Mouse (Mus musculus) lung, postnatal 4 days (tissue): ENCODE results near the gene Ovol2.

Source experiments
- DNase-seq, 2 experiments: peaks; one replicate each; pipeline ENCODE4 v3.0.0; 2021

Ovol2 gene

DNA sequence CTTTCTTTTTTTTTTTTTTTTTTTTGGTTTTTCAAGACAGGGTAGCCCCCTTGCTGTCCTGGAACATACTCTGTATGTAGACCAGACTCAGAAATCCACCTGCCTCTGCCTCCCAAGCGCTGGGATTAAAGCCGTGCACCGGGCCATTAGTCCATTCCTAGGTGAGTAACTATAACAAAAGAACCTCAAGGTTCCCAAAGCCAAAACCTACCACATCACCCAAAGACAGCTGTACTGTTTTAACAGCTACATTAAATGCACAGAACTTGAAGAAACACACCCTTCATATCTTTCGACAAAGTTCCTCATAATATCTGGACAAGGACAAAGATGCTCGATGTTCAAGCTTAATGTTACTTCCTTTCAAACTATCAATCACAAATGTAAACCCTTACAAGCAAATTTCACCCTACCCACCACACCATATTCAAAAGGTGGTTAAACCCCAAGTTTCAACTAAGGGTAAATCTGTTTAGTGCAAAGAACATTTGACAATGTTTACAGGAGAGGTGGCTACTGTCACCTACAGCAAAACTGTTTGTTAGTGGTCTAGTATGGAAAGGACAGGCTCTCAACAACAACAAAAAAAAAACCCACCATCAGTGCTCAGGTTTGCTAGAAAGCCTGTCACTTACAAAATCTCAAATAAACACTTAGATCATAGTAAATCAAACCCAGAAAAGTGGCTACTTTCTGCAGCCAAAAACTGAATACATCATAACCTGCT is 64.8 kb downstream of the Ovol2 start:
- no peak for DNase-seq

DNA sequence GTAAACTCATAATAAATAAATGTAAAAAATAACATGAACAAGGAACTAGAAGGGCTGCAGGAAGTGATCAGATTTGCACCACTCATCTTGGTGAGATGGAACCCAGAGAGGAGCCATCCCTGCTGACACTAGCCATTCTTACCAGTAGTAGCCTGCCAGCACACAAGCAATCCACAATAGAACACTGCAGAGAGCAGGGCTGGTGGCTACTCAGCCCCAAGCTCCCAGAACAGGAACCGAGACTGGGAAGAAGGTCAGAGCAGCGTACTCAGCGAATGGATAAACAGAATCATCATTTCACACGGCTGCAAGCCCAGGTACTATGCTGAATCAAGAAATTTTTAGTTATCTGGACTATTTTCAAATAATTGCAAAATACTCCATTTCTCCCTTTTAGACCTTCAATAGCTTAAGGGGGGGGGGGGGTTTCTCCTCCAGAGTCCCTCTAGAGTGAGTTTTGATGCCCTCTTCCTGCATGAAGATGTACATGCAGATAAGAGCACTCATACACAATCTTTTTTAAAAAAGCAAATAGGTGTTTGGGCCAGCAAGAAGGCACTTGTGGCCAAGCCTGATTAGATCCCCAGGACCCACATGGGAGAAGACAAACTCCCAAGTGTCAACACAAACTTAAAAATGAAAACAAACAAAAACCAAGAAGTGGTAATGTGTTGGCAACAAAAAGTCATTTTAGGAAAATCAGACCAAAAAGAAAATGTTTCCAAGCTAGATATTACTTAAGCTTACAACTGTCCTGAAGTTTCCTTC is 65.8 kb downstream of the Ovol2 start:
- peak in 1 of 2 experiments; percentile 24 for DNase-seq

DNA sequence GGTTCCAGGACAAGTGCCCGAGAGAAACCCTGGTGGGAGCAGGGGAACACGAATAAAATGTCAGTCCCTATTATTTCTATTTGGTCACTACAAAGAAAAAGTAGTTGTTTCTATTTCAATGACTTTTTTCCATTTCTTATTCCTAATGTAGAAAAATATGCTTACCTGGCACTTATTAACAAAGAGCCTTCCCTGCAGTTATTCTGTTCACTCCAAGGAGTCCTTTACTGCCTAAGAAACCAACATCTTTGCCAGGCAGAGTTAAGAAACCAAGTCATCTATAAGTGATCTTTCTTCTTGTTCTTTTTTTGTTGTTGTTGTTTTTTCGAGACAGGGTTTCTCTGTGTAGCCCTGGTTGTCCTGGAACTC is 66.8 kb downstream of the Ovol2 start:
- DNase-seq = no peak

DNA sequence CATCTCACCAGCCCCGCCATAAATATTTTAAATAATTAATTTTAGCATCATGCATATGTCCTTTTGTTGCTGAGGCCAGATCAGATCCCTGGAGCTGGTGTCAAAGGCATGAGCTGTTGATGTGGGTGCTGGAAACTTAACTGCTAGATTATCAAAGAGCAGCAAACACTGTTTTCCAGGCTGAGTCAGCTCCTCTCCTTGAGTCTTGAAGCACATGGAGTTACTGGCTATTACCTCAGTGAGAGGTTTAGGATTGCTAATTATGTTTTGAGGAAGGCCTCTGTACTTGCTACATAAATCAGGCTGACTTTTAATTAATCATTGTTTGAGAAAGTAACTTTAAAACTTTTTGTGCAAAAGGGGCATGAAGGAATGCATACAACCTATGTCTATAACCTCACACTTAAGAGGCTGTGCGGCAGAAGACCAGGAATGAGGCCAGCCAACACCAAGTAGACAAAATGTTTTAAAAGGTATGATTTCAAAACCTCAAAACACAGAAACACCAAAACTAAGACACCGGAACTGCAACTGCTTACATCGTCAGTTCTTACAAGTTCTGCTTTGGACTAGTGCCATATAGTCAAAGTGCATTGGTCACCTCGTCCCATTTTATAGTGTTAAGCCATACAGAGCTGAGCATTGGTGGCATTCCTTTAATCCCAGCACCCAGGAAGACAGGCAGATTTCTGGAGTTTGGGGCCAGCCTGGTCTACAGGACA is 67.4 kb downstream of the Ovol2 start:
- no peak for DNase-seq

DNA sequence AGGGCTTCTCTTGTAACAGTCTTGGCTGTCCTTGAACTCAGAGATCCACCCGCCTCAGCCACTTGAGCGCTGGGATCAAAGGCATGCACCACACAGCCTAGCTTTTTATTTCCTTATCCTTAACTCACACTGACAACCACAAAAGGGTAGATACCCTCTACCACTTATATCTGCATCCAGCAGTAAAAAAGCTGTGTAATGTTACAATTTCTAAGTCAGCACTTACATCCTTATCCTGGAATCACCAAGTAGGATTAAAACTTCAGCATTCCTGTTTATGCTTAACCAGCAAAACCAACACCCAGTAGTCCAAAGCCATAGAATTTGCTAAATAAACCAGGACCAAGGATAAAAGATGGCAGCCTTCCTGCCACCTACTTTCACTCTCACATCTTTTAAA is 69.1 kb downstream of the Ovol2 start:
- no peak for DNase-seq
